Mouse (Mus musculus) stomach, postnatal 0 days (tissue): ENCODE results near the gene Calml3. TPM values are rescaled to one million over a fixed set of nuclear protein-coding genes. Genes with fewer than 3 reads are reported as not detected.
"Not testable (repeated sequence)": the region's sequence is repeated elsewhere in the genome, so short reads cannot be mapped to it uniquely, and the experiment has no call there.

ENCODE experiments used
- ATAC-seq: fragments of 200-750 bp; cut with Nextera tagmentation; 2 replicates; pipeline ENCODE4 v1.8.0; 2017; ENCODE audit not compliant: low FRiP score, low TSS enrichment
- DNase-seq: peaks from one replicate; pipeline ENCODE4 v3.0.0-alpha.2; 2016; ENCODE audit warnings: low spot score
- H3K27ac ChIP-seq: fragments of 300-500 bp; sonication (generic); replicated peaks from 2 replicates; pipeline ENCODE4 v1.5.1; 2014; ENCODE audit warnings: mild to moderate bottlenecking, control low read depth
- H3K27me3 ChIP-seq: fragments of 300-500 bp; sonication (generic); 2 replicates; pipeline ENCODE4 v1.6.1; 2014; ENCODE audit warnings: low read length; ENCODE audit not compliant: control insufficient read depth, insufficient read depth
- H3K36me3 ChIP-seq: fragments of 300-500 bp; sonication (generic); 2 replicates; pipeline ENCODE4 v1.6.1; 2014; ENCODE audit warnings: low read length, mixed read lengths; ENCODE audit not compliant: control insufficient read depth, insufficient read depth
- H3K4me1 ChIP-seq: fragments of 300-500 bp; sonication (generic); replicated peaks from 2 replicates; pipeline ENCODE4 v1.6.1; 2014; ENCODE audit warnings: antibody characterized with exemption; ENCODE audit not compliant: control insufficient read depth, insufficient read depth
- H3K4me2 ChIP-seq: fragments of 300-500 bp; sonication (generic); replicated peaks from 2 replicates; pipeline ENCODE4 v1.6.1; 2014; ENCODE audit warnings: low read depth, mild to moderate bottlenecking, control low read depth, moderate library complexity
- H3K4me3 ChIP-seq: fragments of 300-500 bp; sonication (generic); 2 replicates; pipeline ENCODE4 v1.5.1; 2014; ENCODE audit warnings: low read depth, low read length, control low read depth
- H3K9ac ChIP-seq: fragments of 300-500 bp; sonication (generic); 2 replicates; pipeline ENCODE4 v1.6.1; 2014; ENCODE audit warnings: mild to moderate bottlenecking, low read length, control low read depth, mixed read lengths
- H3K9me3 ChIP-seq: fragments of 300-500 bp; sonication (generic); 2 replicates; pipeline ENCODE4 v1.6.1; 2016; ENCODE audit warnings: low read length; ENCODE audit not compliant: control insufficient read depth
- CTCF ChIP-seq: IDR thresholded peaks from 2 replicates; pipeline ENCODE4 v1.5.1; 2016; ENCODE audit warnings: antibody characterized with exemption, low read depth, mild to moderate bottlenecking, moderate library complexity
- EP300 ChIP-seq: optimal IDR thresholded peaks from 2 replicates; pipeline ENCODE3; 2016; ENCODE audit warnings: antibody characterized with exemption
- WGBS: fragments of 180-500 bp; shearing (Covaris S2); extraction: QIAGEN DNeasy Blood & Tissue Kit; methylation state at CpG from one replicate; pipeline ENCODE4 v1.1.7; 2014; 5-methylcytosine and 5-hydroxymethylcytosine counted together
- polyA plus RNA-seq: library from polyadenylated mRNA; unstranded; fragments of >200 nt; fragmentation: Nextera tagmentation; extraction: Ambion mirVana; gene quantifications from 2 replicates; pipeline ENCODE4 v1.2.1, GENCODE M21; 2015

The Calml3 gene
- polyA plus RNA-seq: 40.0 and 44.6 TPM in 2 replicates

- H3K4me3 ChIP-seq: peak within 1 kb of the TSS; percentile 17; the same call in 1 of the 2 replicates
- DNase-seq: no peak
- no peaks in the 10 kb centered on the region for H3K9me3 ChIP-seq
- no peak for ATAC-seq
- no peak within 1 kb of the TSS for H3K4me2 ChIP-seq
- TF ChIP-seq EP300: no peak
- TF ChIP-seq CTCF: no peak
- WGBS: 71% methylated on average over 13 of the region's 13 CpGs
- H3K4me1 ChIP-seq: no peaks in the 10 kb centered on the region
- H3K36me3 ChIP-seq: no peaks in the 10 kb centered on the region
- H3K9ac ChIP-seq: no peak within 1 kb of the TSS
- H3K27me3 ChIP-seq: no peaks in the 10 kb centered on the region
- H3K27ac ChIP-seq: peak within 1 kb of the TSS; percentile 4; the same call in 1 of the 2 replicates
These were observed at the start of gene Calml3 for GRCm38 (mm10) chr13:3804186-3804585. Gene Calml3, minus strand, starts transcription at chr13:3804316.

GRCm38 (mm10) chr13:3850330-3850729 lies 46.2 kb upstream of the Calml3 start:
- Histone ChIP-seq H3K9ac (no peak overlapping the region), H3K9me3 (no peaks in the 10 kb centered on the region), H3K36me3 (no peaks in the 10 kb centered on the region), H3K4me2 (no peak overlapping the region), H3K27me3 (no peaks in the 10 kb centered on the region), H3K4me3 (no peak overlapping the region), H3K27ac (no peak overlapping the region), H3K4me1 (no peaks in the 10 kb centered on the region)
- no peak for TF ChIP-seq EP300
- no peak for ATAC-seq
- no peak for DNase-seq
- 79% methylated on average over 1 of the region's 1 CpGs for WGBS

GRCm38 (mm10) chr13:3840662-3841061 lies 36.5 kb upstream of the Calml3 start:
- not testable (repeated sequence) for H3K4me3 ChIP-seq, ATAC-seq, DNase-seq

GRCm38 (mm10) chr13:3837312-3837807 lies 33.2 kb upstream of the Calml3 start, which contains the start of gene Calm4:
Gene Calm4, plus strand, starts transcription at chr13:3837757.
- not testable (repeated sequence) for ATAC-seq

More at GRCm38 (mm10) chr13:3840662-3841061, 36.5 kb upstream of the Calml3 start:
- H3K27me3 ChIP-seq, H3K9ac ChIP-seq, H3K36me3 ChIP-seq, H3K4me2 ChIP-seq, H3K4me1 ChIP-seq, H3K27ac ChIP-seq, H3K9me3 ChIP-seq: not testable (repeated sequence)

GRCm38 (mm10) chr13:3833644-3834043 lies 29.5 kb upstream of the Calml3 start:
- not testable (repeated sequence) for H3K27ac ChIP-seq, H3K4me3 ChIP-seq, ATAC-seq, H3K9ac ChIP-seq, DNase-seq, H3K9me3 ChIP-seq, H3K27me3 ChIP-seq, H3K36me3 ChIP-seq, H3K4me2 ChIP-seq, H3K4me1 ChIP-seq

More at GRCm38 (mm10) chr13:3837312-3837807, 33.2 kb upstream of the Calml3 start, which contains the start of gene Calm4:
- not testable (repeated sequence) for H3K27me3 ChIP-seq, H3K27ac ChIP-seq, H3K4me2 ChIP-seq, H3K9ac ChIP-seq, H3K36me3 ChIP-seq, H3K4me3 ChIP-seq, H3K9me3 ChIP-seq, H3K4me1 ChIP-seq, DNase-seq

GRCm38 (mm10) chr13:3832450-3832849 lies 28.3 kb upstream of the Calml3 start:
- 28% methylated on average over 2 of the region's 2 CpGs for WGBS
- ATAC-seq (no peak), DNase-seq (no peak)
- no peak overlapping the region for H3K4me2 ChIP-seq
- H3K36me3 ChIP-seq: no peaks in the 10 kb centered on the region
- TF ChIP-seq EP300 (peak; percentile 3), CTCF (no peak)
- H3K9me3 ChIP-seq: no peaks in the 10 kb centered on the region
- no peak overlapping the region for H3K9ac ChIP-seq
- H3K4me3 ChIP-seq: no peak overlapping the region
- no peaks in the 10 kb centered on the region for H3K4me1 ChIP-seq
- H3K27ac ChIP-seq: peak overlapping the region; percentile 77
- no peaks in the 10 kb centered on the region for H3K27me3 ChIP-seq
